Mouse (Mus musculus): ENCODE data around the gene Zfp69. TPM values are rescaled to one million over a fixed set of nuclear protein-coding genes. Genes with fewer than 3 reads are reported as not detected.

The Zfp69 gene
- total and polyA plus RNA-seq, 3 experiments: 2.0 to 4.3 TPM; not detected in 1

- H3K79me2 ChIP-seq (ENCODE audit: control insufficient read depth, insufficient read depth, low read length, poor library complexity): no peaks in the 10 kb centered on the region
- peaks cover 0 to 2% of the 10 kb centered on the region in 2 experiments; a peak in 2 of 4 replicates for H3K27me3 ChIP-seq (ENCODE audit: control insufficient read depth in 1 of 2, insufficient read depth in 2 of 2, low read length in 2 of 2)
- H3K4me3 ChIP-seq (ENCODE audit: control insufficient read depth in 1 of 2, insufficient read depth in 1 of 2, low read depth in 2 of 2, low read length in 2 of 2): no peak overlapping the region
- no peak overlapping the region for H3K27ac ChIP-seq (ENCODE audit: control insufficient read depth, low read depth, low read length)
- no peaks in the 10 kb centered on the region for H3K4me1 ChIP-seq (ENCODE audit: control insufficient read depth in 1 of 2, insufficient read depth in 2 of 2, low read length in 2 of 2)
- H3K36me3 ChIP-seq (ENCODE audit: control insufficient read depth in 1 of 2, insufficient read depth in 2 of 2, low read length in 2 of 2): no peaks in the 10 kb centered on the region
- TF ChIP-seq ZNF384 (IDR thresholded peaks at IDR 0.05; ENCODE audit: low read depth, low read length): no peak
- TF ChIP-seq SIN3A (IDR thresholded peaks at IDR 0.05; ENCODE audit: low read length): no peak
- no peak for TF ChIP-seq TCF12 (IDR thresholded peaks at IDR 0.05; ENCODE audit: low read depth, low read length)
- no peak for DNase-seq (ENCODE audit: low read depth, low spot score)
- H3K9me3 ChIP-seq (replicated peaks; ENCODE audit: insufficient read depth, low read length): no peaks in the 10 kb centered on the region
- H3K9ac ChIP-seq (ENCODE audit: control insufficient read depth, low read depth, low read length, poor library complexity, severe bottlenecking): no peak overlapping the region
These were observed 59.5 kb downstream of the Zfp69 start for GRCm38 (mm10) chr4:120891960-120892359.

GRCm38 (mm10) chr4:120890754-120891440, 60.6 kb downstream of the Zfp69 start:
- H3K9ac ChIP-seq (ENCODE audit: control insufficient read depth, low read depth, low read length, poor library complexity, severe bottlenecking): no peak overlapping the region
- no peaks in the 10 kb centered on the region for H3K9me3 ChIP-seq (replicated peaks; ENCODE audit: insufficient read depth, low read length)
- H3K4me1 ChIP-seq (ENCODE audit: control insufficient read depth in 1 of 2, insufficient read depth in 2 of 2, low read length in 2 of 2): no peaks in the 10 kb centered on the region
- TF ChIP-seq GATA1 (IDR thresholded peaks at IDR 0.05; ENCODE audit: low read depth, low read length) (no peak), MYC (IDR thresholded peaks at IDR 0.05; ENCODE audit: low read depth, low read length) (no peak), MAFK (IDR thresholded peaks at IDR 0.05; ENCODE audit: borderline replicate concordance, low read depth, low read length) (no peak), UBTF (IDR thresholded peaks at IDR 0.05; ENCODE audit: borderline replicate concordance, insufficient read depth, low read depth, low read length) (no peak), CHD1 (IDR thresholded peaks at IDR 0.05; ENCODE audit: low read depth, low read length) (no peak), TCF12 (IDR thresholded peaks at IDR 0.05; ENCODE audit: low read depth, low read length) (no peak), ELF1 (IDR thresholded peaks at IDR 0.05; ENCODE audit: low read depth, low read length) (no peak), MAX (IDR thresholded peaks at IDR 0.05; ENCODE audit: low read length) (no peak), USF2 (IDR thresholded peaks at IDR 0.05; ENCODE audit: borderline replicate concordance in 1 of 2, insufficient read depth in 1 of 2, low read depth in 1 of 2, low read length in 2 of 2) (no peak), MEF2A (IDR thresholded peaks at IDR 0.05; ENCODE audit: extremely low read depth, insufficient replicate concordance, low read depth, low read length, poor library complexity, severe bottlenecking) (no peak), EP300 (IDR thresholded peaks at IDR 0.05; ENCODE audit: low read depth in 1 of 2, low read length in 2 of 2) (no peak), NRF1 (IDR thresholded peaks at IDR 0.05; ENCODE audit: insufficient read depth, low read depth, low read length, poor library complexity, severe bottlenecking) (no peak), ZNF384 (IDR thresholded peaks at IDR 0.05; ENCODE audit: low read depth, low read length) (no peak), POLR2AphosphoS2 (IDR thresholded peaks at IDR 0.05; ENCODE audit: low read length) (no peak)
- no peak for DNase-seq (ENCODE audit: low read depth, low spot score)
- no peak overlapping the region for H3K27ac ChIP-seq (ENCODE audit: control insufficient read depth, low read depth, low read length)
- H3K4me3 ChIP-seq (ENCODE audit: control insufficient read depth in 1 of 2, insufficient read depth in 1 of 2, low read depth in 2 of 2, low read length in 2 of 2): no peak overlapping the region
- no peaks in the 10 kb centered on the region for H3K36me3 ChIP-seq (ENCODE audit: control insufficient read depth in 1 of 2, insufficient read depth in 2 of 2, low read length in 2 of 2)
- H3K79me2 ChIP-seq (ENCODE audit: control insufficient read depth, insufficient read depth, low read length, poor library complexity): no peaks in the 10 kb centered on the region
- H3K27me3 ChIP-seq (ENCODE audit: control insufficient read depth in 1 of 2, insufficient read depth in 2 of 2, low read length in 2 of 2): no peaks in the 10 kb centered on the region; a peak in 1 of 4 replicates

All from MEL (cell line).